In the genomic region with DNA sequence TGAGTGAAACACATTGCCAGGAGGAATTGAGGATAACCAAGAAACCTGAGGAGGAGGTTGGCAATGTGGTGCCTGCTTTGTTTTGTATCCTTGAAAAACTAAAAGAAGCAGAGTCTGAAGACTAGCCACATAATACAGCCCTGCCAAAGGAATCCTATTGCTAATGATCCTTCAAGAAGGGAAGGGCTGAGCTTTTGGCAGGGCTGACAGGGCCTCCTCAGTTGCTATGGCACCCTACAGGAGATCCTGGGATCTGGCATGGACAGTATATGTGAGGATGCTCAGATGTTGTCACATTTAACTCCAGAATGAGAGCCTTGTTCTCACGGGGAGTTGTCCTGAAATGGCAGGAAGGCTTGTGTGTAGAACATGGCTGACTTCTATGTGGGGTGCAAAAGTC, we compare ENCODE assay signal across 12 mouse cellular contexts.
"Had no signal": no experiment of that assay in that cellular context is flagged by ENCODE, and none has a peak within 500 bp of the region (broad histone marks: within the 10 kb centered on the region; RNA-seq: fewer than 3 reads in every experiment).

No protein-coding gene starts in this region.

- H3K27ac ChIP-seq: layer of hippocampus, adult 2 months; limb, embryonic 10.5 days; liver, embryonic 15.5 days; stomach, postnatal 0 days had no signal

- H3K9ac ChIP-seq: liver, embryonic 15.5 days had no signal

- H3K9me3 ChIP-seq: limb, embryonic 10.5 days; liver, embryonic 15.5 days had no signal

- DNase-seq: kidney, postnatal 10 days; kidney, postnatal 4 days; lung, adult 2 months; lung, postnatal 36 days; midbrain, embryonic 14.5 days; thymus, postnatal 4 days had no signal

- H3K4me1 ChIP-seq: limb, embryonic 10.5 days; liver, embryonic 15.5 days had no signal

- H3K36me3 ChIP-seq: limb, embryonic 10.5 days; liver, embryonic 15.5 days had no signal

- ATAC-seq: lung, postnatal 0 days had no signal

- H3K27me3 ChIP-seq: liver, embryonic 15.5 days had no signal

- H3K4me2 ChIP-seq: liver, embryonic 11.5 days; liver, embryonic 15.5 days had no signal

- H3K4me3 ChIP-seq: layer of hippocampus, adult 2 months; limb, embryonic 10.5 days; liver, embryonic 15.5 days had no signal
